Mouse (Mus musculus) central nervous system, embryonic 14 days (tissue): ENCODE results near the gene Zdhhc6. TPM values are rescaled to one million over a fixed set of nuclear protein-coding genes. Genes with fewer than 3 reads are reported as not detected.

ENCODE experiments used
- polyA plus RNA-seq: library from polyadenylated mRNA; depleted of rRNA; stranded (reverse); fragments of >200 nt; gene quantifications from 2 replicates; pipeline ENCODE4 v1.2.3, GENCODE M21; 2012; rRNA removed

Zdhhc6 gene
- 25.4 and 27.7 TPM in 2 replicates for polyA plus RNA-seq

DNA sequence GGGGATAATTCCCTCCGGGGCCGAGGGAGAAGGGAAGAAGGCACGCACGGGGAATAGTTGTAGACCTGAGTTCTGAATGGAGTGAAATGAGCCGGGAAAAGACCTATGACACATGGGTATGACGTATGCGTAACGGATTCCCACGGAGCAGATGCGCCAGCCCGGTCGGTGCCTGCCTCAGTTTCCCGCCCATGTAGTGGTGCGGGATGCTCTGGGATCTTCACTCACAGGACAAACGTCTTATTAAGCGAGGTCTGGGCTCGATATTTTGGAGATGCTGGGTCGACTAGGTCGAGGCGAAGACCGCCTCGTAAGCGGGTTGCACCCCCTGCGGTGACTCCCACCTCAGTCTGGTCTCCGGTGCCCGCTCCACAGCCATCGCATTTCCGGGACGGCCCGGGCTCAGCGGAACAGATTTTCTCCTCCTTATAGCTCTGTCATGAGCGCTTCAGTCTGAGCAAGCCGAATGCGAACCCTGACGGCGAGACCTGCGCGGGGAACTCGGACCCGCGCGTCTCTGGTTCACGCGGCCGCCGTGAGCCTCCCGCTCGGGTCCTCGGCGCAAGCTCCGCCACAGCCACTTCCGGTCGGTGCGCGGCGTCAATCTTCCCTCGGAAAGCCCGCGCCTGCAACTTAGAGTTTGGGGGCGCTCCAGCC lies at the start of gene Zdhhc6:
Gene Zdhhc6 (minus strand): TSS at position 581 of the 657 bp plus-strand sequence.

DNA sequence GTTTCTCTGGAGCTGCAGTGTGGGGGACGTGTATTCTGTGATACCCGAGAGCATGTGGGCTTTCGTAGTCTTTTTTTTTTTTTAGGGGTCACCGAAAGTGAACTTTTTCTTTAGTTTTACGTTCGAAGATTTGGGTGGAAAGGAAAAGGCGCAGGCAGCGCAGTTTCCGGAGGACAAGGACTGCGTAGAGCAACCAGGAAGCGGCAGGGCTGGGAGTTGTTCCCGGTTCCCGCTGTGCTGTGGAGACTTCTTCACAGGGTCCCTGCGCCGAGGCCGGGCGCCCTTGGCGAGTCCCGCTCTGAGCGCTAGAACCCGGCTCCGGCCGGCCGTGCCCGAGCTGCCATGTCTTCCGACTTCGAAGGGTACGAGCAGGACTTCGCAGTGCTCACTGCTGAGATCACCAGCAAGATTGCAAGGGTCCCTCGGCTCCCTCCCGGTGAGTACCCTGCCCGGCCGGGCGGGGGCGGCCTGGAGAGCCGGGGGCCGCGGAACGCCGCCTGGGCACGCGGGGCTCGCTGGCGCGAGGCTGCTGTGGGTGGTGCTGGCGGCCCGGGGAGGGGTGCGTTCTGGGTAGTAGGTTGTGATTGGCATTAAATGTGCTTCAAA lies 380 bp upstream of the Zdhhc6 start, which contains the start of gene Vti1a:
Gene Vti1a (plus strand): TSS at position 187 of the 606 bp plus-strand sequence.

DNA sequence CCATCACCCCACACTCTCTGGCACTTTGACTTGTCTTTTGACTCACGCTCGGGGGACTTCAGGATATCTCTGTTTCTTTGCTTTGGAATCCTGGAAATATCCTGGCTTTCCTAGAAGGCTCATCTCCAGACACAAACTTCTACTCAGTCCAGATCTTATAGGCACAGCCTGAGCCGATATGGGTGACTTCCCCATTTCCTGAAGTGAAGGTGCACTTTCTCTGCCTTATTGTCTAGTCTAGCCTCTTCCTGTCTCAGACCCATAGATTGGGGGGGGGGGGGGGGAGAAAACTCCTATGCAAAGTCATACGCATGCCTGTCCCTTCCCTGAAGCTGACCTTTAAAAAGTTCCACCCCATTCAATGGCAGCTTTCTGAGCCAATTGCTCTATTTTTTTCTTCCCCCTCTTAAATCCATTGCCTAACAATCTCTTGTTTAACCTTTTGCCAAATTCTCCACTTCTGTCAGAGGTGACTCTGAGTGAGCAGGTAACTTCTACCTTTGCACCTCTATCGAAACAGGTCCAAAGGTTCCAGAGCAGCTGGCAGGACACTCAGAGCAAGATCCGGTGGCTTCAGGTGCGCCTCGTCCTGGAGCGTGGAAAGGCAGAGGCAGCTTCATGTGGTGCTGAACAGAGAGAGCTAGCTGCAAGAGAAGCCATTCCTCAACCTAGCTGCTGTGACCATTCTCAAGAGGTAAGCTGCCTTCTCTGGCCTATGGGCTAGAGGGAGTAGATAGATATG lies 64.3 kb downstream of the Zdhhc6 start, which contains the start of gene Acsl5:
Gene Acsl5 (plus strand): TSS at position 556 of the 742 bp plus-strand sequence.

DNA sequence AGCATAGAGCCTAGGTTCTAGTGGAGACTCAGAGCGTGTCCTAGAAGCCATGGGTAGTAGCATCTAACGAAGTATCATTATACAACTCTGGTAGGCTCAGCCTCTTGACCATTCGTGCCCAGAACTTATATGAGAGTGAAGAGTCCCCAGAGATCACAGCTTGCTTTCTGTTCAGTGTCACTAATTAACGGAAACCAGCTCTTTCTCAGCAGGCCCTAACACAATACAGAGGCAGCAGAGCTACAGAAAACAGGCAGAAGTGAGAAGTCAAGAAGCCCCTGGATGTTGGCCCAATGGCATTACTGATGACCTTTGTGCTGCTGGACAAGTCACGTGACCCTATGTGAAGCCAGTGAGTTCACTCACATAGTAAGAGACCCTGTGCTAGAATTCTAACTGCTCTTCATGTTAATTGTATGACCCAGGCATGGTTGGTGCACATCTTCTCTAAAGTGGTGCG lies 74.6 kb downstream of the Zdhhc6 start, which contains the start of gene Gucy2g:
Gene Gucy2g (minus strand): TSS at position 51 of the 460 bp plus-strand sequence.

Other genes with a start within 250 kb of the Zdhhc6 start
- gene Gpam, start 188.8 kb downstream of the Zdhhc6 start, polyA plus RNA-seq: 22.2 and 23.3 TPM in 2 replicates
- 0.18 and 1.9 TPM in 2 replicates for gene Tectb, start 135.3 kb downstream of the Zdhhc6 start, polyA plus RNA-seq
- 0.13 TPM in 1 of 2 replicates, not detected in the other for gene Gucy2g, start 74.8 kb downstream of the Zdhhc6 start, polyA plus RNA-seq
- 6.5 and 8.5 TPM in 2 replicates for gene Acsl5, start 64.1 kb downstream of the Zdhhc6 start, polyA plus RNA-seq
- 16.6 and 18.7 TPM in 2 replicates for gene Vti1a, start 263 bp upstream of the Zdhhc6 start, polyA plus RNA-seq